Mouse (Mus musculus) urinary bladder, postnatal 4 days (tissue): ENCODE measurements at regions not wholly inside any gene's neighbourhood (a gene's known extent, or its start where the extent isn't known, plus 50 kb on each side); places are given as distances from the start of the nearest gene placed in this dataset.
"Not testable (repeated sequence)": the region's sequence is repeated elsewhere in the genome, so short reads cannot be mapped to it uniquely, and the experiment has no call there.

ENCODE experiments used
- DNase-seq, 2 experiments: peaks; one replicate each; pipeline ENCODE4 v3.0.0; 2021 to 2022; ENCODE audit warnings: low spot score in 2 of 2

DNA sequence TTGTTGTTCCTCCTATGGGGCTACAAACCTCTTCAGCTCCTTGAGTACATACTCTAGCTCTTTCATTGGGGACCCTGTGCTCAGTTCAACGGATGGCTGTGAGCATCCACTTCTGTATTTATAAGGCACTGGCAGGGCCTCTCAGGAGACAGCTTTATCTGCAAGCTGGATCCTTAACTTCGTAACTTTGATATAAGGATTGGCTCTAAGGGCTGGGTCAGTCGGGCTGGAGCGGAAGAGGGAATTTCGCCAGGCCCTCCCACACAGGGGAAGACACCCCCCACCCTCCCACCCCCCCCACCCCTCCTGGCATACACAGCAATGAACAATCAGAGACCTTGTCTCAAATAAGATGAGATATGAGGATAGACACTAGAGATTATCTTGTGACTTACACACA lies 304.3 kb upstream of the Chordc1 start:
- peak in 1 of 2 experiments; percentile 80 for DNase-seq

DNA sequence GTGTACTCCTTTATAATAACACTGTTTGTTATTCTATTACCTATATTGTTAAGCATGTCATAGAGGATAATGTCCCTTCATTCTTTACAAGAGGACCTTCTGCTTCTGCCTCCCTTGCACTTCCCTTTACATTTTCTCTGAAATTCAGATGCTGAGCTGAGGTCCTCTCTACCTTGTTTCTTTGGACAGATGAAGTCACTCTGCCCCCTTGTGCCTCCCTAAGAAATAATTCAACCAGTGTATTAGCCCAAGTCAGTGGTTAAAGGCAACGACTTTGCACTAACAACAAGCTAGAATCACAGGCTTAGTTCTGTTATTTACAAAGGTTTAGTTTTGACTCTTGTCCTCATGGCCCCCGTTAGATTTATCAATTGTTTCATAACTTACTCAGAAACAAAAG lies 289.4 kb upstream of the Chordc1 start:
- DNase-seq, result no peak

DNA sequence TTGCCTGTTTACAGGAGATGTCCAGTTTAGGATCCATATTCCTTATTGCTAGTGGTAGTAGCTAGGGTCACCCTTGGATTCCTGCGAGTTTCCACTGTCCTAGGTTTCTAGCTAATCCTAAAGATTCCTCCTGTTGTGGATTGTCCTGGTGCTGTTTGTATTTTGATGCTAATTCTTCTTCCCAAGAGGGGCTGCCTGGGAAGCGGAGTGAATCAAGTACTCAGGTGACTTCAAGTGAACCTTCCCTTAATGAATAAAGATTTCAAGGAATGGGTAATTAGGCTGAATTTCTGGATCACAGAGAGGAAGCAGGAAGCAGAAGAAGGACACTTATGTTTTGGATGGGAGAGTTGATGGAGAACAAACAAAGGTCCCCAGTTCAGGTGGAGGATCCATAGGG lies 250.6 kb upstream of the Chordc1 start:
- DNase-seq, result no peak

DNA sequence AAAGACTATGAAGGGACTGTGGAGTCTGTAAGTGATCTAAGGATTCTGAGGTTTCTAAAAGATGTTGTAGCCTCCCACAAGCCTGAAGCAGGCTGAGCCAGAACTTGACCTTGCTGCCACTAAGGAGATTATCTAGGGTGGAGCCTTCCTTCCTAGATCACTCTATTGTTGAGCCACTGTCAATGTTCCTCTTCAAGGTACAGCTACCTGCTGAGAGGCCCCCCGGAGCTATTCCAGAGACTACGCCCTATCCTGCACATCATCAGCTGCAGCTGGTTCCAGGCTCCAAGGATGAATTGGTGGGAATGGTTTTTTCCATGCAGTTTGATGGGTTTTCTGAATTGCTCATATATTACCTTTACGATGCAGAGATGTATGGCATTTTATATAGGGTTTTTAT lies 249.3 kb upstream of the Chordc1 start:
- DNase-seq, result not testable (repeated sequence)

DNA sequence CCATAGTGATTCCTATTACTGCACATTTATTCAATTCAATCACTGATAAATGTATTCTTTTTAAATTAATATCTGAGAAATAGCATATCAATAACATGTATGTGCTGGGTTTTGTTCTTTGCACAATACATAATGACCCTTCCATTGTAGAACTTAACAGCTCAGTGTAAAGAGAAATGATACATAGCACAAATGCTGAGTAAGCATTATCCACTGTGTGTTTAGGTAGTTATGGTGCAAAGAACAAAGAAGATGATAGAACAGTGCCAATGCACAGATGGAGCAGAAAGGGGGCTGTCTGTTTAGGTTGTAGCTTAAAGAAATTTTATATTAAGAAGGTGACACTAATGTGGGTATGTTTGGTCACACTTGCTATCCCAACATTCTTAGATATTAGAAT lies 215.0 kb upstream of the Chordc1 start:
- no peak for DNase-seq

DNA sequence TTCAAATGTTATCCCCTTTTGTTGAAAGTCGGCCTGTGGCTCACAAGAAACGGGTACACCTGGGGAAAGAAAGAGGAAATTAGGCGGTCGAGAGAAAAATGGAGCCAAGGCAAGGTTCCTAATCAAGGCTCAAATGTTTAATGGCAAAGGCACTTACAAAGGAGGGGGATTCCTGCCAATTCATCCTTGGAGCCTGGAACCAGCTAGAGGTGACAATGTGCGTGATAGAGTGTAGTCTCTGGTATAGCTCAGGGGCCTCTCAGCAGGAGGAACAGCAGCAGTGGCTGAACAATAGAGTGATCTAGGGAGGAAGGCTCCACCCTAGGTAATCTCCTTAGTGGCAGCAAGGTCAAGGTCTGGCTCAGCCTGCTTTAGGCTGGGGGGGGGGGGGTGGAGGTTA lies 213.5 kb upstream of the Chordc1 start:
- not testable (repeated sequence) for DNase-seq

DNA sequence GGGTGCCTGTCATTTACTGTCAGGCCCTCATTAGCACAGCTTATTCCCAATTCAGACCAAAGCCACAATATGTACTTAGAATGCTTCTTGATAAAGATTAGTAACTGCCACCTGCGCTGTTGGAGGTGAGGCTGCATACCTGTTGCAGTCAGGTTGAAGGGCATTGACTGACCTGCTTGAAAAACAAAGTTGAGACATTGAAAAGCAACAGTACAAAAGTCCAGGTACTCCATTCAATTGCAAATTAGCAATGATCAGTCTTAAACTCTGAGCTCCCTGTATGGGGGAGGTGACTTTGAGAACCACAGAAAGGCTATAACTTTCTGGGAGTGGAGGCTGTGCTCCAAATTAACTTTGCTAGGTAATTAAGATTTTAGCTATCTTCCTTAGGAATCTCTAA lies 212.8 kb upstream of the Chordc1 start:
- not testable (repeated sequence) for DNase-seq
